Mouse (Mus musculus) T-helper 1 cell (primary cell): Measurements from ENCODE around the gene Kcmf1.
"Not testable (repeated sequence)": the region's sequence is repeated elsewhere in the genome, so short reads cannot be mapped to it uniquely, and the experiment has no call there.

Experiments used
- in situ Hi-C: fragments of 300-600 bp; cut with MboI, MseI; formaldehyde crosslinking; loops from one replicate; pipeline ENCODE4 v1.15.1; 2025; ENCODE audit warnings: high pct_unique_total_duplicates

The Kcmf1 gene

GRCm38 (mm10) chr6:72841986-72842502 is 57.7 kb downstream of the Kcmf1 start:
- in situ Hi-C loops: no loop called here

- in situ Hi-C loops: no loop called here
These were observed 58.7 kb downstream of the Kcmf1 start for GRCm38 (mm10) chr6:72840867-72841780.

- in situ Hi-C loops: no loop called here
These were observed 62.0 kb downstream of the Kcmf1 start for GRCm38 (mm10) chr6:72837756-72838155.

GRCm38 (mm10) chr6:72834518-72834917 is 65.3 kb downstream of the Kcmf1 start:
- in situ Hi-C loops: no loop called here

- in situ Hi-C loops: no loop called here
These were observed 67.9 kb downstream of the Kcmf1 start for GRCm38 (mm10) chr6:72831858-72832257.

- in situ Hi-C loops: no loop called here
These were observed 68.5 kb downstream of the Kcmf1 start for GRCm38 (mm10) chr6:72831276-72831675.

GRCm38 (mm10) chr6:72828857-72829256 is 70.9 kb downstream of the Kcmf1 start:
- in situ Hi-C loops: no loop called here

GRCm38 (mm10) chr6:72828037-72828436 is 71.7 kb downstream of the Kcmf1 start:
- in situ Hi-C loops: not testable (repeated sequence)

- in situ Hi-C loops: no loop called here
These were observed 74.0 kb downstream of the Kcmf1 start for GRCm38 (mm10) chr6:72825762-72826161.

GRCm38 (mm10) chr6:72824971-72825737 is 74.6 kb downstream of the Kcmf1 start:
- in situ Hi-C loops: no loop called here

- in situ Hi-C loops: no loop called here
These were observed 86.3 kb downstream of the Kcmf1 start for GRCm38 (mm10) chr6:72813456-72813855.

- in situ Hi-C loops: no loop called here
These were observed 89.5 kb downstream of the Kcmf1 start for GRCm38 (mm10) chr6:72810248-72810647.

GRCm38 (mm10) chr6:72809522-72810149 is 90.1 kb downstream of the Kcmf1 start:
- in situ Hi-C loops: no loop called here

GRCm38 (mm10) chr6:72808342-72808741 is 91.4 kb downstream of the Kcmf1 start:
- in situ Hi-C loops: no loop called here

- in situ Hi-C loops: no loop called here
These were observed 96.1 kb downstream of the Kcmf1 start for GRCm38 (mm10) chr6:72803669-72804068.

GRCm38 (mm10) chr6:72802119-72802518 is 97.7 kb downstream of the Kcmf1 start:
- in situ Hi-C loops: no loop called here

GRCm38 (mm10) chr6:72800641-72801040 is 99.1 kb downstream of the Kcmf1 start:
- in situ Hi-C loops: no loop called here

GRCm38 (mm10) chr6:72797763-72798162 is 102.0 kb downstream of the Kcmf1 start:
- in situ Hi-C loops: no loop called here

- in situ Hi-C loops: no loop called here
These were observed 104.3 kb downstream of the Kcmf1 start for GRCm38 (mm10) chr6:72795444-72795843.

- in situ Hi-C loops: no loop called here
These were observed 104.9 kb downstream of the Kcmf1 start for GRCm38 (mm10) chr6:72794870-72795269.

GRCm38 (mm10) chr6:72792641-72793040 is 107.1 kb downstream of the Kcmf1 start:
- in situ Hi-C loops: no loop called here
